Mouse (Mus musculus): ENCODE results near the gene Ndufb4. TPM values are rescaled to one million over a fixed set of nuclear protein-coding genes. Genes with fewer than 3 reads are reported as not detected.

Gene Ndufb4
- total RNA-seq, 2 experiments from 2014 or later: 68.5 to 69.7 TPM

- no peak for TF ChIP-seq CTCF (IDR thresholded peaks at IDR 0.05)
- no peak overlapping the region for H3K4me3 ChIP-seq
- no peak overlapping the region for H3K27ac ChIP-seq
- intact Hi-C loops (cut with DNase I): loop anchor here (5.0 to 10.0 kb wide), 2 partner anchors 813 to 820 kb away; partner anchors contain the start of genes Eaf2 and Golgb1
- DNase-seq (ENCODE audit: extremely low spot score in 1 of 2, low spot score in 2 of 2): no peak
Observed at GRCm38 (mm10) chr16:37687301-37687980, 33.2 kb upstream of the Ndufb4 start.

GRCm38 (mm10) chr16:37686834-37687233, 32.6 kb upstream of the Ndufb4 start:
- intact Hi-C loops (cut with DNase I): loop anchor here (5.0 to 10.0 kb wide), 2 partner anchors 812 to 820 kb away; partner anchors contain the start of genes Eaf2 and Golgb1
- no peak for DNase-seq (ENCODE audit: extremely low spot score in 1 of 2, low spot score in 2 of 2)
- Histone ChIP-seq H3K27ac (peak overlapping the region; percentile 36; the same call in 1 of the 2 replicates), H3K4me3 (no peak overlapping the region)
- no peak for TF ChIP-seq CTCF (IDR thresholded peaks at IDR 0.05)

- no peak for TF ChIP-seq CTCF (IDR thresholded peaks at IDR 0.05)
- intact Hi-C loops (cut with DNase I): loop anchor here (2.0 to 10.0 kb wide), 5 partner anchors 183 to 821 kb away; partner anchors contain the start of genes Eaf2, Golgb1, Lrrc58 and Stxbp5l
- Histone ChIP-seq H3K4me3 (no peak overlapping the region), H3K27ac (no peak overlapping the region; the same call in 1 of the 2 replicates)
- DNase-seq (ENCODE audit: extremely low spot score in 1 of 2, low spot score in 2 of 2): no peak
Observed at GRCm38 (mm10) chr16:37685946-37686600, 31.8 kb upstream of the Ndufb4 start.

DNA sequence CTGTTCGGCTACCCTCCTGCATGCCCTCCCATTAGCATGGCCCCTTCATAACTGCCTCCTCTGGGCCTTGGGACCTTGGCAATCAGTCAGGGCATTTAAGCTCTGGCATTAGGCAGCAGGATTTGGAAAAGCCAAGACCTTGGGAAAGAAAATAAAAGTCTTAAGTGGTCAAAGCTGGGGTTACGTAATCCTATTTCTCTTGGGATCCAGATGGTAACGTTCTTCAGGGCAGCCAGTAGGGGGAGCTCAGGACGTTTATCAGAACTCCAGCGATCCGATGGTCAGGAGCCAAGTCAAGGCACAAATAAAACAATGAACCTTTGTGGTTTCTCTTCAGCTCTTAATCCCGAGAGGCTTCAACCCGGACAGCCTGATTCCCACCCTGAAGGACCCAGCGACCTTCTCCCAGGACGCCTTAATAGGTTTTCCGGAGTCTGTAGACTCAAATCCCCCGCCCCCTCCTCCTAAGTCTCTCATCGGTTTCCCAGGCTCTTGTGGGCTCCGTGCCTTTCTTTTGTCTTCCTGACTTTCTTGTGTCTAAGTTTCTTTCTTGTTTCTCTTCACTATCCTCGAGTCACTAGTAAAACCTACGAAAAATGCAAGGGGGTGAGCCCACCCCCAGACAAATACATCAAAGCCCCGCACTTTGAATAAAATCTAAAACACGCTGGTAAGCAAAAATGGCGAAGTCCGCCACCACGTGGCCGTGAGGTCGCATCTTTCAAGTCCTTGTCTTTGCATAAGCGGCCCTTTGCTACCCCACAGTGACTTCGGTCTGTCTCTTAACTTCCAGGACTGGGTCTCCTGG, 30.6 kb upstream of the Ndufb4 start:
- peak overlapping the region; percentile 51 for H3K4me3 ChIP-seq
- peak overlapping the region; percentile 99 for H3K27ac ChIP-seq
- peak; percentile 86 to 87 for DNase-seq (ENCODE audit: extremely low spot score in 1 of 2, low spot score in 2 of 2)
- intact Hi-C loops (cut with DNase I): loop anchor here (1.0 to 10.0 kb wide), 9 partner anchors 127 to 822 kb away; partner anchors contain the start of genes Eaf2, Golgb1, Lrrc58 and Stxbp5l
- TF ChIP-seq CTCF (IDR thresholded peaks at IDR 0.05): peak; percentile 83

- Histone ChIP-seq H3K4me3 (peak overlapping the region; percentile 51), H3K27ac (peak overlapping the region; percentile 99)
- DNase-seq (ENCODE audit: extremely low spot score in 1 of 2, low spot score in 2 of 2): no peak
- no peak for TF ChIP-seq CTCF (IDR thresholded peaks at IDR 0.05)
- intact Hi-C loops (cut with DNase I): loop anchor here (1.0 to 10.0 kb wide), 8 partner anchors 128 to 809 kb away; partner anchors contain the start of genes Eaf2, Golgb1, Lrrc58 and Stxbp5l
Observed at GRCm38 (mm10) chr16:37684259-37684633, 30.0 kb upstream of the Ndufb4 start.

- intact Hi-C loops (cut with DNase I): loop anchor here (1.0 to 10.0 kb wide), 9 partner anchors 67 to 809 kb away; partner anchors contain the start of genes Eaf2, Golgb1, Lrrc58 and Stxbp5l
- Histone ChIP-seq H3K27ac (peak overlapping the region; percentile 95), H3K4me3 (peak overlapping the region; percentile 14)
- no peak for TF ChIP-seq CTCF (IDR thresholded peaks at IDR 0.05)
- DNase-seq (ENCODE audit: extremely low spot score in 1 of 2, low spot score in 2 of 2): peak in 1 of 2 experiments; percentile 43
Observed at GRCm38 (mm10) chr16:37683154-37684130, 29.2 kb upstream of the Ndufb4 start.

DNA sequence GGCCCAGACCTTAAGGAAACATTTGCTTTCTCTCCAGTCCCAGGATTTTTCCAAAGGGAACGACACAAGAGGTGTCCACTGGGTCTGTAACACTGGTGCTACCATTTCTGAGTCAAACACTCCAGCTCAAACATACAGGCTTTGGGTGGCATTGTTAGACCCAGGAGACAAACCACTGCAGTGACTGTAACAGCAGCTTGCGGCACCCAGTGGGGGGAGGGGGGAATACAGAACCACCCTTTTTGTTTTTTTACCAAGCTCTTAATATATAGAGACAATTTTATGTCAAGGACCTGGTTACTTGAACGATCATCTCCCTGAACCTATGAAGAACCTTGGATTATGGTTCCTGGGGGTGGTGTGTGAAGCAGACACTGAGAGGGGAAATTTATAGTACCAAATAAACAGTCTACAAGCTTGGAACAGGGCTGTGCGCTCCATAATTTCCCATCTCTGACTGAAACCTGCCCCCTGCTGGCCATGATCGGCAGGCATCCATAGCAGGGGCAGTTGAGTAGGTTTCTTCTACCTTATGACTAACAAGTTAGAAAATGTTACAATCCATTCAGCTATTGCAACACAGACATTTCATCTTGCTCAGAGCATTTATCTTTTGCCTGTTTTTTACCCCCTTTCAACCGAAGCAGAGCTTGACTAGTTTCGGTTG, 28.2 kb upstream of the Ndufb4 start:
- Histone ChIP-seq H3K4me3 (no peak overlapping the region), H3K27ac (peak overlapping the region; percentile 95)
- TF ChIP-seq CTCF (IDR thresholded peaks at IDR 0.05): peak; percentile 88

DNA sequence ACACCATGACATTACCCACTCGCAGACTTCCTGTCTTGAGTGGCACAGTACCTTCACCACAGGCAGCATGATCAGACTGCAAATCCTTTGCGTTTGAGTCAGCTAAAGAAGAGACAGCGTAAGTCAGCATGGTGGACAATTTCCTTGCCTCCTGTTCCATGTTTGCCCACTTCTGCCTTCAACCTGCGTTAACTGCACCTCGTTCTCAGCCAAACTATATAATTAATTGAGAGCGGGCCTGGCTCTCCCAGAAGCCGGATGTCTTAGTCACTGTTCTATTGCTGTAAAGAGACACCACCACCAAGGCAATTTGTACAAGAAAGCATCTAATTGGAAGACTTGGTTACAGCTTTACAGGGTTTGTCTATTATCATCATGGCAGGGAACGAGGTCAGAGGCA, 26.6 kb upstream of the Ndufb4 start:
- intact Hi-C loops (cut with DNase I): loop anchor here (5.0 to 10.0 kb wide), 3 partner anchors 249 to 806 kb away; partner anchors contain the start of genes Eaf2 and Golgb1
- Histone ChIP-seq H3K27ac (no peak overlapping the region; the same call in 1 of the 2 replicates), H3K4me3 (no peak overlapping the region)
- no peak for TF ChIP-seq CTCF (IDR thresholded peaks at IDR 0.05)
- DNase-seq (ENCODE audit: extremely low spot score in 1 of 2, low spot score in 2 of 2): no peak

More for the DNA sequence above, 28.2 kb upstream of the Ndufb4 start:
- peak; percentile 90 to 94 for DNase-seq (ENCODE audit: extremely low spot score in 1 of 2, low spot score in 2 of 2)
- intact Hi-C loops (cut with DNase I): loop anchor here (1.0 to 10.0 kb wide), 5 partner anchors 66 to 808 kb away; partner anchors contain the start of genes Eaf2, Golgb1, Gtf2e1 and Rabl3

DNA sequence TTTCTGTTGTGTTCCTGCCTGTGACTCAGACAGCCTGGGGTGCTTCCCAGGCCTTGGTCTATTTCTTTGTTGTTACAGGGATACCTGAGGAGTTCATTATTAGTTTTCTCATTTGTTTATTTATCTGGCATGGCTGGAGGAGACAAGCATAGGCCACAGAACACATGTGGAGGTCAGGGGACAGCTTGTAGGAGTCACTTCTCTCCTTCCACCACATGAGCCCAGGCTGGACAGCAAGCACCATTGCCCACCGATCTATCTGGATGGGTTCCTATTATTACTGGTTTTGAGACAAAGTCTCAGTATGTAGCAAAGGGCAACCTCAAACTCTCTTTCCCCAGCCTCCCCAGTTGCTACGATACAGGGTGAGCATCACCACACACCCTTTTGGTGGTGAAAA, 26.0 kb upstream of the Ndufb4 start:
- no peak for DNase-seq (ENCODE audit: extremely low spot score in 1 of 2, low spot score in 2 of 2)
- Histone ChIP-seq H3K27ac (no peak overlapping the region), H3K4me3 (no peak overlapping the region)
- intact Hi-C loops (cut with DNase I): loop anchor here (5.0 to 10.0 kb wide), 3 partner anchors 248 to 805 kb away; partner anchors contain the start of genes Eaf2 and Golgb1
- no peak for TF ChIP-seq CTCF (IDR thresholded peaks at IDR 0.05)
